Mouse (Mus musculus): ENCODE measurements around the gene Hmcn1. TPM values are rescaled to one million over a fixed set of nuclear protein-coding genes. Genes with fewer than 3 reads are reported as not detected.
A peak's percentile ranks its signal among the peaks of the same experiment; 100 is the strongest.

Hmcn1 gene
- polyA plus RNA-seq, 1 experiment, result 5.3 TPM

DNA sequence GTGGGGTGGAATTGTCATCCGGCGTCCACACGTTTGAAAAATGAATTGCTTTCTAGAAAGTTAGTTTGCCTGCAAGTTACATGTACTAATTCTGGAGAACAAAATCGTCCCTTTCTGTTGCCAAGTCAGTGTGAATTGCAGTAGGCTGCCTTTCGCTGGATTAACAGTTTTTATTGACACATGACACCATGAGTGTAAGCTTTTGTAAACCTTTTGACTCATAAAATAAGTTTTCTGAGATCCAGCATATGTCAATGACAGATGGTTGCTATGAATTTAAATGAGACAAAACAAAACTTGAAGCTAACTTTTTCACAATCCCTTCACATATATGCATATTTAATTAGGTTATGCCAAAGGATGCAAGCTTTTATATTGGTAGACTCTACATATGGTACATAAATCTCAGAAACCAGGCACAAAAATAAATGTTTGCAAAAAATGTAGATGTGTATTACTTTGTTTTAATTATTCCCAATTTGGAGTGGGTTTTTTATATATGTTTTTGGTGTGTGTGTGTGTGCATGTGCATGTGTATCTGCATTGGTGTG, 79.6 kb downstream of the Hmcn1 start:
- DNase-seq, result no peak
- Histone ChIP-seq H3K27ac (ENCODE audit: insufficient read depth, low read length) (no peak overlapping the region), H3K27me3 (ENCODE audit: control insufficient read depth, insufficient read depth, low read length) (no peaks in the 10 kb centered on the region), H3K4me3 (replicated peaks; ENCODE audit: insufficient read depth, low read depth, low read length) (no peak overlapping the region), H3K4me1 (ENCODE audit: control insufficient read depth, insufficient read depth, low read length) (no peaks in the 10 kb centered on the region)
- 68% methylated on average over 5 of the region's 5 CpGs for WGBS
- TF ChIP-seq POLR2A (IDR thresholded peaks at IDR 0.05; ENCODE audit: borderline replicate concordance, insufficient read depth, low read length) (no peak), CTCF (IDR thresholded peaks at IDR 0.05; ENCODE audit: borderline replicate concordance, insufficient read depth, low read depth, low read length) (no peak)

DNA sequence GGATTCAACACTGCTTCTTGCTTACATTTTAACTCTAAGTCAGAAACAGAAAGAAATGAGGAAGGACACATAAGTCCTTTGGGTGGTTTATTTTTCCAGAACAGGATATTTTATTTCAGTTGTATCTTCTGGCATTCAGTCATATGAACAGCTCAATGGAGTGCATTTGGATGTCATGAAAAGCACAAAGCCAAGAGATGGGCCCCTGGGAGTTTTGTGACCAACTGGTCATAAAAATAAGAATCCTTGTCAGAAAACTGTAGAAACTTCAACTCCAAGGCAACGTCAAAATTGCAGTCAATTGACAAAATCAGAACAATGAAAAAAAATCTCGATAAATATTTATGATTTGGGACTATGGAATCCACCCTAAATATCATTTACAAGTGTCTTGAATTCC, 83.6 kb downstream of the Hmcn1 start:
- peak in 1 of 2 experiments; percentile 13 for DNase-seq
- Histone ChIP-seq H3K27me3 (ENCODE audit: control insufficient read depth, insufficient read depth, low read length) (no peaks in the 10 kb centered on the region), H3K4me3 (replicated peaks; ENCODE audit: insufficient read depth, low read depth, low read length) (no peak overlapping the region), H3K4me1 (ENCODE audit: control insufficient read depth, insufficient read depth, low read length) (no peaks in the 10 kb centered on the region), H3K27ac (ENCODE audit: insufficient read depth, low read length) (no peak overlapping the region)
- TF ChIP-seq POLR2A (IDR thresholded peaks at IDR 0.05; ENCODE audit: borderline replicate concordance, insufficient read depth, low read length) (no peak), CTCF (IDR thresholded peaks at IDR 0.05; ENCODE audit: borderline replicate concordance, insufficient read depth, low read depth, low read length) (no peak)
- WGBS, result 52% methylated on average over 2 of the region's 2 CpGs

DNA sequence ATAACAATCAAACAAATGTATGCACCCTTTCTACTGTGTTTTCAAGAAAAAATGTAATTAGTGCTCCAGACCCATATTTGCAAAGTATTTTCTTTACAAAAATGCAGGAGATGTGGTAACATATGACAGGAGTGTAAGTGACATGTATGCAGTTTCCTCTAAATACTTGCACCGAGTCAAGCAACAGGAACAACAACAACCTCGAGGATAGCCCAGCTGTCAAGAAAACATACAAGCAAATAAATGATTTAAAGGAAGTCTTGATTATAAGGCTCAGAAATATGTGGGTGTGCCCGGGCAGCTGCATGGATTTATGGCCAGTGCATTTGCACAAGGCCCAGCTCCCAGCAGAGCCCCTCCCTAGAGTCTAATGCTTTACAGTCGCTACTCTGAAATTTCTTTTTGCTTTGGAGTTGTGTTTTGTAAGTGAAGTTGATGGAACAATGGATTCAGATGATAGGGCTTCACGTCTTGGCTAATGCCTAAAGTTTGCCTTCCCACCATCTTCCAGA, 99.5 kb downstream of the Hmcn1 start:
- Histone ChIP-seq H3K4me1 (ENCODE audit: control insufficient read depth, insufficient read depth, low read length) (peaks cover 2% of the 10 kb centered on the region; the same call in 1 of the 2 replicates), H3K27me3 (ENCODE audit: control insufficient read depth, insufficient read depth, low read length) (no peaks in the 10 kb centered on the region), H3K27ac (ENCODE audit: insufficient read depth, low read length) (no peak overlapping the region), H3K4me3 (replicated peaks; ENCODE audit: insufficient read depth, low read depth, low read length) (no peak overlapping the region)
- TF ChIP-seq POLR2A (IDR thresholded peaks at IDR 0.05; ENCODE audit: borderline replicate concordance, insufficient read depth, low read length) (no peak), CTCF (IDR thresholded peaks at IDR 0.05; ENCODE audit: borderline replicate concordance, insufficient read depth, low read depth, low read length) (no peak)
- 82% methylated on average over 5 of the region's 5 CpGs for WGBS
- DNase-seq, result no peak

DNA sequence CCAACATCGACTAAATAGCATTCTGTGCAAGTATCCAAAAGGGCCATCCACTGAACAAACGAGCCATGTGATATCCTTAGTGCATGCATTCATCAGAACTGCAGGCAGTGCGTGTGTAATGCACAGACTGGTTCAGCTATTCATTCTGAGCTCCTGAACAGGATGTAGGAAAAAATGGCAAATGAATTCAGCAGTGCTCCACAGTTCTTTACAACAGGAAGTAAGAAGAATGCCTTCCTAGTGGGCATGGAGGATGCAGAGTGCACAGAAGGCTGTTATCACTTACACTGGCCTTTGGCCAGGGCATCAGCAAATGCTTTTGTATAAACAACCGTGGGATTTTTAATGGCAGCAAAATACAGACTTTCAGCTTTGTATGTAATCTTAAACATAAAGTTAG, 103.2 kb downstream of the Hmcn1 start:
- DNase-seq, result no peak
- TF ChIP-seq CTCF (IDR thresholded peaks at IDR 0.05; ENCODE audit: borderline replicate concordance, insufficient read depth, low read depth, low read length), result no peak
- 32% methylated on average over 4 of the region's 4 CpGs for WGBS
- Histone ChIP-seq H3K4me3 (replicated peaks; ENCODE audit: insufficient read depth, low read depth, low read length) (no peak overlapping the region), H3K27ac (ENCODE audit: insufficient read depth, low read length) (no peak overlapping the region), H3K27me3 (ENCODE audit: control insufficient read depth, insufficient read depth, low read length) (no peaks in the 10 kb centered on the region), H3K4me1 (ENCODE audit: control insufficient read depth, insufficient read depth, low read length) (peaks cover 2% of the 10 kb centered on the region; the same call in 1 of the 2 replicates)

DNA sequence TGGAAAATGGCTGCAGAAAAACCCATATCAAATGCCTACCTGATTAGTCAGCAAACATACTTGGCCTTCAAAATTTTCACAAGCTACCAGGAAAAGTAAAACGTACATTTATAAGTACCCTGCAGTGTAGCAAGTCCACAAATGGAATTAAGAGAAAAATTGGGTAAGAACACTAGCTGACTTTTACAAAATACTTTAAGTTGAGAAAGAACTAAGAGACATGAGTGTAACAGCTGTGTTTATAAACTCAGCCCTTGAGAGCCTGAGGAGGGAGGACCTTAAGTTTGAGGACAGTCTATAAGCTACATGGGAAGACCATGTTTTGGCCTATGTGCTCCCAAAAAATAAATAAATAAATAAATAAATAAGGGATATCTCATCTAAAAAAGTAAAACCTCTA, 107.0 kb downstream of the Hmcn1 start:
- Histone ChIP-seq H3K27me3 (ENCODE audit: control insufficient read depth, insufficient read depth, low read length) (no peaks in the 10 kb centered on the region), H3K27ac (ENCODE audit: insufficient read depth, low read length) (no peak overlapping the region), H3K4me3 (replicated peaks; ENCODE audit: insufficient read depth, low read depth, low read length) (no peak overlapping the region), H3K4me1 (ENCODE audit: control insufficient read depth, insufficient read depth, low read length) (peaks cover 2% of the 10 kb centered on the region; the same call in 1 of the 2 replicates)
- TF ChIP-seq CTCF (IDR thresholded peaks at IDR 0.05; ENCODE audit: borderline replicate concordance, insufficient read depth, low read depth, low read length), result no peak
- no peak for TF ChIP-seq POLR2A (IDR thresholded peaks at IDR 0.05; ENCODE audit: borderline replicate concordance, insufficient read depth, low read length)
- DNase-seq, result no peak
- 93% methylated on average over 1 of the region's 1 CpGs for WGBS

DNA sequence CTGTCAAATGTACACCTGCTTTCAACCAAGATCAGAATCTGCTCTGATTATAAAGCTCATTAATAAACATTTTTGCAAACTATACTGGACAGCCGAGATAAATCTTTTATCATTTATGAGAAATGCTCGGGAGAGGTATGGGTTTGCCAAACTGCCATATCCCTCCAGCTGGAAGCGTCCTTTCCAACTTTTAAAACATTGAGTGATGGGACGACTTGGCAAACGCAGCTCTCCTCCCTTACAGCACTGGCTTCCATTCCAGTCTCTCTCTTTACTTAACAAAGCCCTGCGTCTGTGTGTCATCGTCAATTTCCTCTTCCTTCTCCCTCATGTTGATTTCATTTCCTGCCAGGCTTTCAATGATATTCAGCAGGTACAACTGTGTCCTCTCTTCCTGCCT, 114.8 kb downstream of the Hmcn1 start:
- Histone ChIP-seq H3K4me1 (ENCODE audit: control insufficient read depth, insufficient read depth, low read length) (peaks cover 12% of the 10 kb centered on the region; the same call in 1 of the 2 replicates), H3K4me3 (replicated peaks; ENCODE audit: insufficient read depth, low read depth, low read length) (no peak overlapping the region), H3K27ac (ENCODE audit: insufficient read depth, low read length) (no peak overlapping the region), H3K27me3 (ENCODE audit: control insufficient read depth, insufficient read depth, low read length) (no peaks in the 10 kb centered on the region)
- WGBS, result 60% methylated on average over 7 of the region's 7 CpGs
- DNase-seq, result no peak
- TF ChIP-seq POLR2A (IDR thresholded peaks at IDR 0.05; ENCODE audit: borderline replicate concordance, insufficient read depth, low read length), result no peak
- TF ChIP-seq CTCF (IDR thresholded peaks at IDR 0.05; ENCODE audit: borderline replicate concordance, insufficient read depth, low read depth, low read length), result no peak

DNA sequence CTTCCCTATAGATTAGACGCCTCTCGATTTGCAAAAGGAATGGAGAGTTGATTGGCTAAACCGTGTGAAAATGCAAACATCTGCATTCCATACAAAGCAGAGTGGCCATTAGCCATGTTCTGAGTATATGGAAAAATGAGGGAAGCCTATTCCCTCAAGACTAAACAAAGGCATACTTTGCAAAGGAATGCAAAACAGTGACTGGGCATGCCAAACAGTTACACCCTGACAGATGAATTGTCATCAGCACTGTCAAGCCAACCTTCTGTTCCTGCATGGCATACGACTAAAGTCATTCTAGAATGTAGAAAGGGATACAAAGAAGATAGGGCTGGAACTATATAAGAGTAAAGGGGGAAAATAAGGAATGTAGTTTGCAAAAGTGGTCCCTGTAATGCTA, 115.3 kb downstream of the Hmcn1 start:
- peaks cover 12% of the 10 kb centered on the region; the same call in 1 of the 2 replicates for H3K4me1 ChIP-seq (ENCODE audit: control insufficient read depth, insufficient read depth, low read length)
- no peaks in the 10 kb centered on the region for H3K27me3 ChIP-seq (ENCODE audit: control insufficient read depth, insufficient read depth, low read length)
- WGBS, result 52% methylated on average over 4 of the region's 4 CpGs
- H3K4me3 ChIP-seq (replicated peaks; ENCODE audit: insufficient read depth, low read depth, low read length), result no peak overlapping the region
- TF ChIP-seq POLR2A (IDR thresholded peaks at IDR 0.05; ENCODE audit: borderline replicate concordance, insufficient read depth, low read length), result no peak
- no peak for TF ChIP-seq CTCF (IDR thresholded peaks at IDR 0.05; ENCODE audit: borderline replicate concordance, insufficient read depth, low read depth, low read length)
- peak in 1 of 2 experiments; percentile 47 for DNase-seq
- H3K27ac ChIP-seq (ENCODE audit: insufficient read depth, low read length), result no peak overlapping the region

DNA sequence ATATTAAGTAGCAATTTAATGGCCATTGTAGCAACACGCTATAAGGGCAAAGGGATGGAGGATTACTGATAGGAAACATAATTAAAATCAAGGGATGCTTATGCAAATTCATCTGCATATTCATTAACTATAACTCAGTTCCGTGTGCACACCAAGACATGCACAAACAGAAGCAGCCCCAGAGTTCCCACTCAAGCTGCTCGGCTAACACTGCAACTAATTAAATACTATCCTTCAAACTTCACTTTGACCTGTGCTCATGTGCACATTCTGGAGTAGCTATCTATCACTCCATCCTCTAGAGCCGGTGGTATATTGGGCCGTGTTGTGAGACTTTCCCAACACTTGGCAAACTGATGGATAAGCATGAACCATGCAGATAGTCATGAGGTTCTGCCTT, 119.2 kb downstream of the Hmcn1 start:
- Histone ChIP-seq H3K27ac (ENCODE audit: insufficient read depth, low read length) (peak overlapping the region; percentile 2; the same call in 1 of the 2 replicates), H3K4me1 (ENCODE audit: control insufficient read depth, insufficient read depth, low read length) (peaks cover 12% of the 10 kb centered on the region; the same call in 1 of the 2 replicates), H3K27me3 (ENCODE audit: control insufficient read depth, insufficient read depth, low read length) (no peaks in the 10 kb centered on the region), H3K4me3 (replicated peaks; ENCODE audit: insufficient read depth, low read depth, low read length) (no peak overlapping the region)
- 77% methylated on average over 5 of the region's 5 CpGs for WGBS
- no peak for DNase-seq
- TF ChIP-seq CTCF (IDR thresholded peaks at IDR 0.05; ENCODE audit: borderline replicate concordance, insufficient read depth, low read depth, low read length) (no peak), POLR2A (IDR thresholded peaks at IDR 0.05; ENCODE audit: borderline replicate concordance, insufficient read depth, low read length) (no peak)
